Mouse (Mus musculus): ENCODE data around the gene Mfsd11.

- TF ChIP-seq KAT2A (conservative IDR thresholded peaks at IDR 0.05; ENCODE audit: low read depth, low read length) (no peak), POLR2AphosphoS2 (IDR thresholded peaks at IDR 0.05; ENCODE audit: low read length) (no peak), POLR2AphosphoS5 (IDR thresholded peaks at IDR 0.05; ENCODE audit: borderline replicate concordance, low read depth, low read length) (no peak)
Observed at GRCm38 (mm10) chr11:116905741-116906456, 53.7 kb downstream of the Mfsd11 start.
